Mouse (Mus musculus): ENCODE measurements around the gene Pik3r6.

- TF ChIP-seq POLR2A (IDR thresholded peaks at IDR 0.05; ENCODE audit: extremely low read depth, insufficient read depth, low read length) = no peak
- TF ChIP-seq CTCF (IDR thresholded peaks at IDR 0.05; ENCODE audit: extremely low read depth, insufficient read depth, low read length) = no peak
Measured at GRCm38 (mm10) chr11:68489236-68489635, 13.6 kb upstream of the Pik3r6 start.

Data from cortical plate, adult 2 months (tissue).